Mouse (Mus musculus) kidney, adult 2 months (tissue): ENCODE results near the gene 1810009A15Rik.

Experiments used
- CTCF ChIP-seq: fragments of 200-500 bp; conservative IDR thresholded peaks from 2 replicates; pipeline ENCODE4 v1.5.1; 2011; ENCODE audit warnings: low read depth, mild to moderate bottlenecking, control low read depth, low read length, moderate library complexity, mixed read lengths; ENCODE audit not compliant: insufficient read depth, insufficient read length
- POLR2A ChIP-seq: fragments of 200-500 bp; IDR thresholded peaks from one replicate; pipeline ENCODE4 v1.6.1; 2011; ENCODE audit warnings: low read depth, low read length, control low read depth

DNA sequence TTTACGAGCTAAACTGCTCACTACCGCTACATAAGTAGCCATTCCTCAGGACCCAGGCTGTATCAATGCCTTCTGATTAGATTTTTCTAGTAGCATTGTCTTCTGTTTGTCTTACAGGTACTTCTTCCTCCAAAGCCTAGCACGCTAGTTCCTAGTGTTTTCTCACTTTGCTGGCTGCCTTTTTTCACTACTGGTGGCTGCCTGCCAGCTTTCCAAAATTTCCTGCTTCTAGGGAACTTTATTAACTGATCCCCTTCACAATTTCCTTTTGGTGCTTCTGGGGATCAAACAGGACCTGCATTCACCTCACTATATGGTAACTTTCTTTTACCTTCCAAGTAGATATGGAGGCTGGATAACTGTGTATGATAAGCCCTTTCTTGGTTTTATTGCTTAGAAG is 10.4 kb downstream of the 1810009A15Rik start:
- TF ChIP-seq POLR2A = no peak
- TF ChIP-seq CTCF = no peak
